Mouse (Mus musculus) G1E (cell line): Measurements from ENCODE around the gene Dnah17. TPM values are rescaled to one million over a fixed set of nuclear protein-coding genes. Genes with fewer than 3 reads are reported as not detected.

Experiments used
- ATAC-seq: 2 replicates; pipeline ENCODE4 v1.8.0; 2016; ENCODE audit warnings: mild to moderate bottlenecking; ENCODE audit not compliant: insufficient number of reproducible peaks, poor library complexity, low FRiP score, severe bottlenecking; ENCODE audit errors: extremely low read depth
- DNase-seq: peaks from one replicate; pipeline ENCODE4 v3.0.0; 2012; ENCODE audit warnings: low spot score
- H3K27me3 ChIP-seq: 2 replicates; pipeline ENCODE4 v1.6.1; 2012; ENCODE audit warnings: mild to moderate bottlenecking, low read length, inconsistent platforms; ENCODE audit not compliant: insufficient read depth
- H3K36me3 ChIP-seq: replicated peaks from 2 replicates; pipeline ENCODE3; 2012; ENCODE audit warnings: mild to moderate bottlenecking, inconsistent platforms
- H3K4me1 ChIP-seq: 2 replicates; pipeline ENCODE4 v1.6.1; 2012; ENCODE audit warnings: low read depth, low read length, inconsistent platforms, mixed read lengths; ENCODE audit not compliant: insufficient read depth
- H3K4me3 ChIP-seq: 2 replicates; pipeline ENCODE4 v1.5.1; 2012; ENCODE audit warnings: low read depth, mild to moderate bottlenecking, inconsistent platforms, low read length, moderate library complexity, mixed read lengths
- H3K9me3 ChIP-seq: replicated peaks from 2 replicates; pipeline ENCODE4 v1.6.1; 2012; ENCODE audit warnings: inconsistent platforms
- CTCF ChIP-seq: IDR thresholded peaks from 2 replicates; pipeline ENCODE4 v1.5.1; 2012; ENCODE audit warnings: low read depth, low read length, inconsistent platforms, mixed read lengths
- GATA1 ChIP-seq: IDR thresholded peaks from 2 replicates; pipeline ENCODE4 v1.6.1; 2012; ENCODE audit warnings: borderline replicate concordance, low read length, inconsistent platforms, mixed read lengths
- GATA2 ChIP-seq: IDR thresholded peaks from 2 replicates; pipeline ENCODE4 v1.6.1; 2012; ENCODE audit warnings: low read depth, low read length, inconsistent platforms, borderline replicate concordance
- POLR2AphosphoS5 ChIP-seq: IDR thresholded peaks from 2 replicates; pipeline ENCODE4 v1.6.1; 2012; ENCODE audit warnings: low read depth, low read length, inconsistent platforms; ENCODE audit not compliant: insufficient replicate concordance
- TAL1 ChIP-seq: conservative IDR thresholded peaks from 2 replicates; pipeline ENCODE4 v1.6.1; 2012; ENCODE audit warnings: low read depth, low read length, inconsistent platforms, mixed read lengths
- polyA plus RNA-seq: library from polyadenylated mRNA; stranded (reverse); fragments of >175 nt; gene quantifications from 2 replicates; pipeline ENCODE4 v1.2.3, GENCODE M21; 2012
- total RNA-seq, 2 experiments: library from RNA; stranded (forward) in 1 of 2; stranded (reverse) in 1 of 2; fragments of 200-1000 nt in 1 of 2; fragments of >200 nt in 1 of 2; fragmentation: Nextera tagmentation in 1 of 2; gene quantifications; 2 replicates each; pipeline ENCODE4 v1.2.3; 2014 to 2017

The Dnah17 gene
- total and polyA plus RNA-seq, 3 experiments: 0.11 TPM; not detected in 2

DNA sequence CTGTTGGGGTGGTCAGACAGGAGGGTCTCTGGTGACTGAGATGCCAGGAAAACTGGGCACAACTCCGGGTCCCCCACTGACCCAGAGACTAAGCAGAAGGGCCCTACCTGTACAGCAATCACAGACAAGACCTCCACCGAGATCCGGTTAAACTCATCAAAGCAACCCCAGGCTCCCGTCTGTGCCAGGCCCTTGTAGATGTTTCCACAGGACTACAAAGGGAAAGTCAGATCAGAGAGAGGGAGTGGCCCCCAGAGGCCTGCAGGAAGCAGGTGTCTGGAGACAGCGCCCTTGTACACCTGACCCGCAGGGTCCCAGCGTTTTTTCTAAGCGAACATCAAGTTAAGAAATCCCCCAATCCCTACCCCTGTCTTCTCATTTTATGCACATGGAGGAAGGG lies 44.5 kb downstream of the Dnah17 start:
- Histone ChIP-seq H3K36me3 (no peaks in the 10 kb centered on the region), H3K9me3 (no peaks in the 10 kb centered on the region), H3K4me1 (no peaks in the 10 kb centered on the region), H3K4me3 (no peak overlapping the region), H3K27me3 (peaks cover 23% of the 10 kb centered on the region)
- TF ChIP-seq POLR2AphosphoS5: no peak
- TF ChIP-seq TAL1: no peak
- TF ChIP-seq CTCF: no peak
- no peak for TF ChIP-seq GATA2
- no peak for TF ChIP-seq GATA1
- DNase-seq (no peak), ATAC-seq (no peak)

DNA sequence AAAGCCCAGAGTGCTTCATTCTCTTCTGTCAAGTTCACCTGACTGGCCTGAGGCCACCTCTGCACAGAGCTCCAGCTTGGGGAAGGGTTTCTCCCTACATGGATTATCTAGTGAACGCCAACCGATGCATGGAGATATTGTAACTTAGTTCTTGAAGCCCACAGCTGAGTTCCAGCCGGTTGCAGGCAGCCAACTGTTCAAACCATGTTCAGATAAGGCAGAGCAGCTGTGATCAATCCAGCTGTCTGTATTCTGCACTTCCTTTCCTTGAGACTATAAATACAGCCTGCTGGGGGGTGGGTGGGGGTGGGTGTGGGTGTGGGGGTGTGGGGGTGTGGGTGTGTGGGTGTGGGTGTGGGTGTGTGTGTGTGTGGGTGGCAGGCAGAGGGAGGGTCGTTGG lies 45.3 kb downstream of the Dnah17 start:
- H3K36me3 ChIP-seq: no peaks in the 10 kb centered on the region
- no peak overlapping the region for H3K4me3 ChIP-seq
- DNase-seq: no peak
- no peaks in the 10 kb centered on the region for H3K4me1 ChIP-seq
- no peaks in the 10 kb centered on the region for H3K9me3 ChIP-seq
- no peak for ATAC-seq
- no peak for TF ChIP-seq CTCF
- TF ChIP-seq POLR2AphosphoS5: no peak
- no peak for TF ChIP-seq TAL1
- no peak for TF ChIP-seq GATA1
- no peak for TF ChIP-seq GATA2
- H3K27me3 ChIP-seq: peaks cover 25% of the 10 kb centered on the region

DNA sequence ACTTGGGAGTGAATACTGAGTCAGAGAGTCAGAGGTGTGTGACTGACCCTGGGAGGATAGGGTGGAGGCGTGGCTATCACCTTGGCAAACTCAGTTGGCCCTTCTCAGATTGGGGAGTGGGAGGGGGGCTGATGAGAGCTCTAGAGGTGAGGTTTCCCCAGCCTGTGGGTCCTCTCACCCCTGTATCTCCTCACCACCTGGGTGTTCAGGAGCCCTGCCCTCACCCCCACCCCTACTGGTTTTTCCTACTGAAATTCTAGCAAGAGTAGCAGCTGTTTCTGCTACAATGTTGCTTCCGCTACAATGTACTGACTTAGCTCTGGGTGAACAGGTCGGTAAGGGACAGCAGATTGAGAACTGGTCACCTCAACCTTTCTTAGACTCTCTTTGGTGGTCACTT lies 46.2 kb downstream of the Dnah17 start:
- no peaks in the 10 kb centered on the region for H3K36me3 ChIP-seq
- H3K27me3 ChIP-seq: peaks cover 28% of the 10 kb centered on the region
- ATAC-seq: no peak
- TF ChIP-seq GATA2 (no peak), TAL1 (no peak), GATA1 (no peak), POLR2AphosphoS5 (no peak), CTCF (no peak)
- no peak for DNase-seq
- no peaks in the 10 kb centered on the region for H3K4me1 ChIP-seq
- H3K9me3 ChIP-seq: no peaks in the 10 kb centered on the region
- no peak overlapping the region for H3K4me3 ChIP-seq

DNA sequence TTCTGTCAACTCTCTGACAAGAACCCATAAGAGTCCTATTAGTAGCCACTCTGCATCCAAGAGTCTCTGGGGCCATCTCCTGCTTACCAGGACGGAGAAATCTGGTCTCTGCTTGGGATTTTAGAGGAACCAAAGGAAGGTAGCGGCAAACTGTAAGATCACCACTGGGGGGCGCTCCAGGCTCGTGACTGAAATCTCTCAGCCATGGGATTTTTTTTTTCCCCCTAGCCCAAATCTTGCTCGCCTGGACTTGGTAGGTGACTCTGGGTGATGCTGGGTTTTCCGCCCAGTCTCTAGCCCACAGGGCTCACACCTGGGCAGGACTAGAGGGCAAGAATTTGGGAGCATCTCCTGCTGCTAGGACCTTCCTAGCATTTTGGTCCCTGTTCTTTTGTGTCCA lies 46.6 kb downstream of the Dnah17 start:
- Histone ChIP-seq H3K9me3 (no peaks in the 10 kb centered on the region), H3K36me3 (no peaks in the 10 kb centered on the region), H3K4me1 (no peaks in the 10 kb centered on the region), H3K27me3 (peaks cover 28% of the 10 kb centered on the region), H3K4me3 (no peak overlapping the region)
- ATAC-seq (no peak), DNase-seq (no peak)
- no peak for TF ChIP-seq GATA2
- peak; percentile 51 for TF ChIP-seq CTCF

DNA sequence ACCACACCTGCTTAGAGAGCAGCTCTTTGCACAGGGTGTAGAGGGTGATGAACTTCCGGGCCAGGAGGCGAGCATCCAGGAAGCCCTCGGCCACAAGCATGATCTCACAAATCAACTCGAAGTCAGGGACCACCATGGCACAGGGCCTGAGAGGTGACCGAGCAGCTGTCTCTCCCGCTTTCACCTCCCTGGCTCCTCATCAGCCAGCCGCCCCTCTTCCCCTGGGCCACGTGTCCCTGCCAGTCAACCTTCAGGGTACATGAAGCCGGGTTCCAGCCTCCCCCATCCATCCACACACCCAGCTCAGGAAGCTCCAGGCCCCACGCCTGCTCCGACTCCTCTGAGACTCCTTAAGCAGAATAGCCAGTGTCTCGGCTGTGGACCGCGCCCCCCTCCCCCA lies 48.1 kb downstream of the Dnah17 start:
- Histone ChIP-seq H3K4me3 (no peak overlapping the region), H3K9me3 (no peaks in the 10 kb centered on the region), H3K27me3 (peaks cover 28% of the 10 kb centered on the region), H3K36me3 (no peaks in the 10 kb centered on the region), H3K4me1 (no peaks in the 10 kb centered on the region)
- no peak for TF ChIP-seq CTCF
- no peak for TF ChIP-seq TAL1
- TF ChIP-seq GATA2: no peak
- no peak for TF ChIP-seq POLR2AphosphoS5
- TF ChIP-seq GATA1: no peak
- ATAC-seq (no peak), DNase-seq (no peak)

DNA sequence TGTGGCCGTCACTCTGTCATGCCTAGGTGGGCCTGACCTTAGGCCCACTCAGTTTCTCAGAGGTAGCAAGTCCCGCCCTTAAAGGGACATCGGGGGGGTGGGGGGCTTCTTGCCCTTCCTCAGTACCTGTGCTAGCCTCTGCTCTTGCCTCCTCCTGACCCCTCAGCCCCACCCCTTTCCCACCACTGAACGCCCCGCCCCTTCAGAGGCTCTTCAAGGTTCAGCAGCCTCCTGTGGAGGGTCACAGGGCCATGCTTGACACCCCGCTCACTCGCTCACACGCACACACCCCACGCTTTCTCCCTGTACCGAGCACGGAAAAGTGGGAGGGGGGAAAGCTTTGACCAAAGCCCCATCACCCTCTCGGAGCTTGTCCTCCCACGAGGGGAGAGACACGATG lies 50.7 kb downstream of the Dnah17 start:
- no peak for ATAC-seq
- H3K27me3 ChIP-seq: peaks cover 17% of the 10 kb centered on the region

DNA sequence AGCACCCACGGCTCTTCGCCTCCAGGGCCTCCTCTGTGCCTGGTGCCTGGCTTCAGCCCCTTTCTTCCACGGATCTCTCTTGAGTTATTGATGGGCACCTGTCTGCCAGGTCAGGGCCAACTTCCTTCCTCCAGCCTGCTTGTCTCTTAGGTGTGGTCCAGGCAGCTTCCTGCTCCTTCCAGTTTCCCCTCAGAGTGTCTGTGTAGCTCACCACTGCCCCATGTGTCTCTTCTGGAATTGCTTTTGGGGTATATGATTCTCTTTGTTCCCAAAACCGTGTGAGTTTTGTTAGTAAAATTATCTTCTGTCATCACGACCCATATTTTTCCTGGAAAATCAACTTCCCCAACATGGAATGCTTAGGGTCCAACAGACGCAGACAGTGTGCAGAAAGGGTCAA lies 53.5 kb downstream of the Dnah17 start:
- ATAC-seq: no peak
- no peaks in the 10 kb centered on the region for H3K36me3 ChIP-seq
- H3K4me1 ChIP-seq: no peaks in the 10 kb centered on the region
- no peak overlapping the region for H3K4me3 ChIP-seq
- no peak for TF ChIP-seq TAL1
- no peak for TF ChIP-seq POLR2AphosphoS5
- TF ChIP-seq GATA2: no peak
- no peak for TF ChIP-seq GATA1
- no peak for TF ChIP-seq CTCF
- H3K9me3 ChIP-seq: no peaks in the 10 kb centered on the region
- H3K27me3 ChIP-seq: peaks cover 16% of the 10 kb centered on the region; the same call in 1 of the 2 replicates
- DNase-seq: no peak

More for the DNA sequence above, 50.7 kb downstream of the Dnah17 start:
- Histone ChIP-seq H3K9me3 (no peaks in the 10 kb centered on the region), H3K4me1 (no peaks in the 10 kb centered on the region), H3K4me3 (no peak overlapping the region), H3K36me3 (no peaks in the 10 kb centered on the region)
- TF ChIP-seq TAL1 (no peak), POLR2AphosphoS5 (no peak), CTCF (no peak), GATA1 (no peak), GATA2 (no peak)
- no peak for DNase-seq
